Mouse (Mus musculus): Measurements from ENCODE around the gene Sertad2.

Sertad2 gene

GRCm38 (mm10) chr11:20542739-20543452 lies at the start of gene Sertad2:
Gene Sertad2 (plus strand): TSS chr11:20543253.
- DNase-seq = peak; percentile 100

GRCm38 (mm10) chr11:20493922-20494626 lies 49.0 kb upstream of the Sertad2 start:
- DNase-seq = no peak

GRCm38 (mm10) chr11:20500516-20500915 lies 42.5 kb upstream of the Sertad2 start:
- no peak for DNase-seq

GRCm38 (mm10) chr11:20501160-20501955 lies 41.7 kb upstream of the Sertad2 start:
- no peak for DNase-seq

- DNase-seq = no peak
Observed at GRCm38 (mm10) chr11:20513574-20513973, 29.5 kb upstream of the Sertad2 start.

- no peak for DNase-seq
Observed at GRCm38 (mm10) chr11:20514757-20515156, 28.3 kb upstream of the Sertad2 start.

- DNase-seq = no peak
Observed at GRCm38 (mm10) chr11:20521321-20521720, 21.7 kb upstream of the Sertad2 start.

- no peak for DNase-seq
Observed at GRCm38 (mm10) chr11:20522750-20523149, 20.3 kb upstream of the Sertad2 start.

GRCm38 (mm10) chr11:20524435-20524834 lies 18.6 kb upstream of the Sertad2 start:
- DNase-seq = no peak

- no peak for DNase-seq
Observed at GRCm38 (mm10) chr11:20525909-20526308, 17.1 kb upstream of the Sertad2 start.

GRCm38 (mm10) chr11:20527901-20528300 lies 15.2 kb upstream of the Sertad2 start:
- DNase-seq = peak; percentile 79

- no peak for DNase-seq
Observed at GRCm38 (mm10) chr11:20531682-20531991, 11.4 kb upstream of the Sertad2 start.

GRCm38 (mm10) chr11:20531992-20532881 lies 10.8 kb upstream of the Sertad2 start:
- peak; percentile 83 for DNase-seq

- DNase-seq = no peak
Observed at GRCm38 (mm10) chr11:20533231-20533630, 9.8 kb upstream of the Sertad2 start.

- DNase-seq = no peak
Observed at GRCm38 (mm10) chr11:20537221-20537620, 5.8 kb upstream of the Sertad2 start.

GRCm38 (mm10) chr11:20538496-20538895 lies 4.6 kb upstream of the Sertad2 start:
- DNase-seq = no peak

- DNase-seq = no peak
Observed at GRCm38 (mm10) chr11:20541280-20541679, 1.8 kb upstream of the Sertad2 start.

GRCm38 (mm10) chr11:20541995-20542637 lies 937 bp upstream of the Sertad2 start:
- no peak for DNase-seq

- peak; percentile 84 for DNase-seq
Observed at GRCm38 (mm10) chr11:20543453-20544120, 534 bp downstream of the Sertad2 start.

- no peak for DNase-seq
Observed at GRCm38 (mm10) chr11:20544376-20544775, 1.3 kb downstream of the Sertad2 start.

GRCm38 (mm10) chr11:20544801-20545515 lies 1.9 kb downstream of the Sertad2 start:
- peak; percentile 38 for DNase-seq
